Mouse (Mus musculus) left cerebral cortex, postnatal 10 days (tissue): ENCODE measurements around the gene Prkacb. TPM values are rescaled to one million over a fixed set of nuclear protein-coding genes. Genes with fewer than 3 reads are reported as not detected.

Source experiments
- DNase-seq, 2 experiments: peaks; one replicate each; pipeline ENCODE4 v3.0.0; 2021 to 2022; ENCODE audit warnings: low spot score in 2 of 2, mixed read lengths in 1 of 2; ENCODE audit errors: extremely low spot score in 1 of 2
- intact Hi-C: fragments of 180-260 bp; cut with DNase I; formaldehyde crosslinking; loops from one replicate; pipeline ENCODE4 v1.15.1; 2025
- total RNA-seq, 2 experiments: library from RNA; stranded (reverse); gene quantifications; 2 replicates each; pipeline ENCODE4 v1.2.3; 2021

Gene Prkacb
- 100 to 1,000 TPM; 488 to 489 TPM for total RNA-seq

GRCm38 (mm10) chr3:146812901-146813393 lies at the start of gene Prkacb:
Prkacb (minus strand) TSS chr3:146812990.
- peak; percentile 82 to 96 for DNase-seq
- intact Hi-C loops: loop anchor here (5.0 kb wide), 1 partner anchor 39 kb away; the partner anchor contains the start of gene Ttll7

- DNase-seq: no peak
- intact Hi-C loops: no loop called here
These were observed 47.5 kb upstream of the Prkacb start for GRCm38 (mm10) chr3:146860308-146860707.

- DNase-seq: no peak
- intact Hi-C loops: no loop called here
These were observed 44.6 kb upstream of the Prkacb start for GRCm38 (mm10) chr3:146857373-146857772.

- DNase-seq: no peak
- intact Hi-C loops: loop anchor here (5.0 kb wide), 1 partner anchor 42 kb away; the partner anchor contains the start of gene Prkacb
These were observed 41.8 kb upstream of the Prkacb start for GRCm38 (mm10) chr3:146854473-146855087.

GRCm38 (mm10) chr3:146851966-146852891 lies 39.4 kb upstream of the Prkacb start, which contains the start of gene Ttll7:
Ttll7 (plus strand) TSS chr3:146852367.
- intact Hi-C loops: loop anchor here (5.0 kb wide), 1 partner anchor 40 kb away; the partner anchor contains the start of gene Prkacb

GRCm38 (mm10) chr3:146849360-146849759 lies 36.6 kb upstream of the Prkacb start:
- DNase-seq: no peak
- intact Hi-C loops: no loop called here

More at GRCm38 (mm10) chr3:146851966-146852891, 39.4 kb upstream of the Prkacb start, which contains the start of gene Ttll7:
- DNase-seq: peak; percentile 70 to 89

GRCm38 (mm10) chr3:146848112-146848511 lies 35.3 kb upstream of the Prkacb start:
- no peak for DNase-seq
- intact Hi-C loops: no loop called here

- intact Hi-C loops: no loop called here
- no peak for DNase-seq
These were observed 33.4 kb upstream of the Prkacb start for GRCm38 (mm10) chr3:146846237-146846636.

- no peak for DNase-seq
- intact Hi-C loops: no loop called here
These were observed 30.7 kb upstream of the Prkacb start for GRCm38 (mm10) chr3:146843470-146843869.

GRCm38 (mm10) chr3:146842766-146843165 lies 30.0 kb upstream of the Prkacb start:
- intact Hi-C loops: no loop called here
- peak in 1 of 2 experiments; percentile 25 for DNase-seq

GRCm38 (mm10) chr3:146820718-146821117 lies 7.9 kb upstream of the Prkacb start:
- DNase-seq: no peak
- intact Hi-C loops: no loop called here

- intact Hi-C loops: loop anchor here (5.0 kb wide), 1 partner anchor 39 kb away; the partner anchor contains the start of gene Ttll7
These were observed 834 bp upstream of the Prkacb start for GRCm38 (mm10) chr3:146813624-146814023.

GRCm38 (mm10) chr3:146812041-146812878 lies 530 bp downstream of the Prkacb start:
- intact Hi-C loops: loop anchor here (5.0 kb wide), 1 partner anchor 40 kb away; the partner anchor contains the start of gene Ttll7
- peak; percentile 19 to 72 for DNase-seq

More at GRCm38 (mm10) chr3:146813624-146814023, 834 bp upstream of the Prkacb start:
- DNase-seq: no peak

- intact Hi-C loops: loop anchor here (5.0 kb wide), 1 partner anchor 119 kb away; no protein-coding TSS in a partner anchor
- no peak for DNase-seq
These were observed 19.1 kb downstream of the Prkacb start for GRCm38 (mm10) chr3:146793554-146794257.

- intact Hi-C loops: loop anchor here (5.0 kb wide), 1 partner anchor 120 kb away; no protein-coding TSS in a partner anchor
- DNase-seq: peak in 1 of 2 experiments; percentile 36
These were observed 20.5 kb downstream of the Prkacb start for GRCm38 (mm10) chr3:146792144-146792748.

- intact Hi-C loops: loop anchor here (2.0 to 5.0 kb wide), 4 partner anchors 219 to 597 kb away; partner anchors contain the start of gene Rpf1
- DNase-seq: no peak
These were observed 28.6 kb downstream of the Prkacb start for GRCm38 (mm10) chr3:146784233-146784632.

- intact Hi-C loops: loop anchor here (2.0 to 5.0 kb wide), 4 partner anchors 219 to 596 kb away; partner anchors contain the start of gene Rpf1
- peak in 1 of 2 experiments; percentile 44 for DNase-seq
These were observed 29.1 kb downstream of the Prkacb start for GRCm38 (mm10) chr3:146783645-146784225.
